ENCODE assay signal across 14 mouse cellular contexts in the genomic region with DNA sequence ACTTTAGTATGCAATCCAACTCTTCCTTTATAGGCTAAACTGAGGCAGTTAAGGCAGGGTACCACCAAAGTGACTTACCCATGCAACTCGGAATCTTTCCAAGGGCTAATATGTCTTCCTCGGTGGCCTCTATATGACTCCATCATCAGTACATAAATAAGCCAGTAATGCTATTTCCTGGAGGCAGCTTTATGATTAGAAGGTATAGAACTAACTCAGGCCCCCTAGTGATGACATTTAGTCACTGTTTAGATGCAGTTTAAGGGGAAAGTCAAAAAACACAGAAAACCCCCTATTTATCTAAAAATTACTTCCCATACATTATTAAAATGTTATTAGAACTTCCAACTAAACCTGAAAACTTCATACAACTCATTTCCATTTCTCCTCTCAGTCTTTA.
"Had no signal": no experiment of that assay in that cellular context is flagged by ENCODE, and none has a peak within 500 bp of the region (broad histone marks: within the 10 kb centered on the region; RNA-seq: fewer than 3 reads in every experiment).

No protein-coding gene starts in this region.

- ATAC-seq: liver, embryonic 12.5 days; midbrain, embryonic 15.5 days had no signal

- DNase-seq: kidney, postnatal 25 days; layer of hippocampus, adult 9-11 months; layer of hippocampus, postnatal 36 days; liver; lung, adult 18-20 months; lung, postnatal 10 days; lung, postnatal 4 days; retina, postnatal 1 day; right cerebral cortex, postnatal 25 days; spleen, adult 18-20 months; thymus, adult 18-20 months; thymus, postnatal 36 days had no signal
